Mouse (Mus musculus) kidney, adult 2 months (tissue): ENCODE results near the gene Hs3st1.

ENCODE experiments used
- CTCF ChIP-seq: fragments of 200-500 bp; conservative IDR thresholded peaks from 2 replicates; pipeline ENCODE4 v1.5.1; 2011; ENCODE audit warnings: low read depth, mild to moderate bottlenecking, control low read depth, low read length, moderate library complexity, mixed read lengths; ENCODE audit not compliant: insufficient read depth, insufficient read length
- POLR2A ChIP-seq: fragments of 200-500 bp; IDR thresholded peaks from one replicate; pipeline ENCODE4 v1.6.1; 2011; ENCODE audit warnings: low read depth, low read length, control low read depth

DNA sequence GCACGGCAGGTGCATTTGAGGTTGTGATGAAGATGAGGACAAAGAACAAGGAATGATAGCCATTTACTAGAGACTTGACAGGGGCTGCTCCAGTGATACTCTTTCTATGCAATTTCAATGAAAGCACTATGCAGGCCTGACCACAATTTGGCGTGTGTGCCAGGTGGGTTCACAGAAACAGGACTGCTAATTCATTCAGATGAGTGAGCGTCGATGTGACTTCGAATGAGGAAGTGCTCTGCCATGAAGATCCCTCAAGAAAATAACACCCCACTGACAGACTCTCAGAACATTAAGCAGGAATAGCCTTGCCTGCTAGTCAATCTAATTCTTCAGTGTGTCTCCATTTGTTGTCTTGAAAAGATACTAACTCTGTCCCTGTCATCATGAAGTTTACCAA is 49.4 kb upstream of the Hs3st1 start:
- TF ChIP-seq CTCF (no peak), POLR2A (no peak)
